Mouse (Mus musculus) myocyte (in vitro differentiated cells): ENCODE results near the gene Gm5483.
"Not testable (repeated sequence)": the region's sequence is repeated elsewhere in the genome, so short reads cannot be mapped to it uniquely, and the experiment has no call there.

ENCODE experiments used
- POLR2A ChIP-seq: IDR thresholded peaks from one replicate; pipeline ENCODE4 v1.6.1; 2011; ENCODE audit warnings: low read depth, mild to moderate bottlenecking, control low read depth, moderate library complexity; ENCODE audit not compliant: insufficient read length
- POLR2AphosphoS2 ChIP-seq: IDR thresholded peaks from one replicate; pipeline ENCODE4 v1.6.1; 2011; ENCODE audit warnings: low read depth, control low read depth; ENCODE audit not compliant: insufficient read length
- REST ChIP-seq: IDR thresholded peaks from one replicate; pipeline ENCODE4 v1.6.1; 2011; ENCODE audit warnings: mild to moderate bottlenecking, control low read depth, moderate library complexity; ENCODE audit not compliant: insufficient read depth, insufficient read length
- SRF ChIP-seq: IDR thresholded peaks from one replicate; pipeline ENCODE4 v1.6.1; 2011; ENCODE audit warnings: low read depth; ENCODE audit not compliant: control insufficient read depth, insufficient read length
- TCF12 ChIP-seq: IDR thresholded peaks from one replicate; pipeline ENCODE4 v1.6.1; 2011; ENCODE audit warnings: mild to moderate bottlenecking, control low read depth; ENCODE audit not compliant: poor library complexity, insufficient read depth, severe bottlenecking

- TF ChIP-seq POLR2AphosphoS2, POLR2A, REST, SRF, TCF12: not testable (repeated sequence)
Observed at GRCm38 (mm10) chr16:36183912-36184311, at the start of gene Gm5483.
